Mouse (Mus musculus): ENCODE data around the gene Psme2.

Psme2 gene

DNA sequence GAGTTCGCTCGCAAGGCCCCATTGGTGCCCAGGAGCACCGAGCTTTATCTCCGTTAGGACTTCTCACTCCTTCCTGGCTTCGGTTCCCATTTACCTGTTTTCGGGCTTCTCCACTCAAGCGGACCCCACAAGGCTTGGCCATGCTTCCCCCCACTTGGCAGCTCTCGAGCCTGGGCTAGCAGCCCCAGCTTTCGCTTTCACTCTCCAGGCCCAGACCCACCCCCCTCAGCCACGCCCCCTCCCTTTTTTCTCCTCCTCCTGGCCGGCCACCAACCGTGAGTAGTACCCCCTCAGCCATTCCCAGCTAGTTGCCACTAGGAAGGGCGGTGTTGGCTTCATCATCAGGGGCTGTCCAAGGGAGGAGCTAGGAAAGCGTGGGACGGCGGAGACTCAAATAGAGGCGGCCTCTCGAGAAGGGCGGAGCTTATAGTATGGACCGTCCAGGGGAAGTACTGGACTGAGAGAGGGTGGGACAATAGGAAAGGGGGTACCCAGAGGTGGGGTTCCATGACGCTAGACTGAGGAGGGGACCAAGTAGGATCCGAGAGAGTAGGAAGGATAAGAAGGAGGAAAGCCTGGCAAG is at the start of gene Psme2:
Psme2 (minus strand) TSS at position 366 of the 583 bp plus-strand sequence.
- DNase-seq (ENCODE audit: low read depth, low spot score), result peak; percentile 86

DNA sequence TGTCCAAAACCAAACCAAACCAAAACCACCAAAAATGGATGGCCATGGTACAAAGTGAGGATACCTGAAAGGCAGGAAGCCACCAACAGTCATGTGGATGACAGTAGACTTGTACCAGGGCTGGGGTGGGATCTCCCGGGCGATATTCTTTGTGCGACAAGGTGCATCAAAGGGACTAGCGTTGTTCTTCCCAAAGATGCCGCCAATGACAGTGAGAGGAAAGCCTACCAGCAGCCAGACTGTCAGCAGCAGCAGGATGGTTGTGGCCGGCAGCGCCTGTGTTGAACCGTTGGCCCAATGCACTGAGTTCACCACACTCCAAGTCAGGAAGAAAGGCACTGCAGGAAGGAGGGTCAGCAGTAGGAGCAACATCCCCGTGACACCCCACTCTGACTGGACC is 46.9 kb upstream of the Psme2 start, which contains the start of gene Gm49378:
Gm49378 (minus strand) TSS at position 101 of the 400 bp plus-strand sequence.
- DNase-seq (ENCODE audit: low read depth, low spot score), result no peak

DNA sequence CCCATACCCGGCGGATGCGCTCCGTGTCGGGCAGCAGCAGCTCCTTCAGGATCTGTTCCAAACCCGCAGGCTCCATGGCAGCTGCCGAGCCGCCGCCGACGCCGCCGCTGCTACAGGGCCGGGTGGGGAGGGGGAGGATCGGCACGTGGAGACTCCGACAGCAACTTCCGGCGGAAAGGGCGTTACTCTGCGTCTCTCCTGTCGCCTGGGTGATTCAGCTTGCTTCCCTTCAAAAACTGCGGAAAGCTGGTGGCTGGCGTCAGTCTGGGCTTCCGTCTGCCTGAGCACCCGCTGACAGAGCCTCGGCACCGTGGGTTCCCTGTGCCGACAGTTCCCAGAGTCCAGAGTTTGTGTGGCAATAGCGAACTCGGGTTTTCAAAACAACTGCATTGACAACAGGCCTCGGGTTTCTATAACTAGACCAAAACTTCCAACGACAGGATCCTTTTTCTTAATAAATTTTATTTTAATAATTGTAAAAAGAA is 44.7 kb upstream of the Psme2 start, which contains the start of gene Ipo4:
Ipo4 (minus strand) TSS at position 435 of the 485 bp plus-strand sequence.
- DNase-seq (ENCODE audit: low read depth, low spot score), result peak; percentile 55

DNA sequence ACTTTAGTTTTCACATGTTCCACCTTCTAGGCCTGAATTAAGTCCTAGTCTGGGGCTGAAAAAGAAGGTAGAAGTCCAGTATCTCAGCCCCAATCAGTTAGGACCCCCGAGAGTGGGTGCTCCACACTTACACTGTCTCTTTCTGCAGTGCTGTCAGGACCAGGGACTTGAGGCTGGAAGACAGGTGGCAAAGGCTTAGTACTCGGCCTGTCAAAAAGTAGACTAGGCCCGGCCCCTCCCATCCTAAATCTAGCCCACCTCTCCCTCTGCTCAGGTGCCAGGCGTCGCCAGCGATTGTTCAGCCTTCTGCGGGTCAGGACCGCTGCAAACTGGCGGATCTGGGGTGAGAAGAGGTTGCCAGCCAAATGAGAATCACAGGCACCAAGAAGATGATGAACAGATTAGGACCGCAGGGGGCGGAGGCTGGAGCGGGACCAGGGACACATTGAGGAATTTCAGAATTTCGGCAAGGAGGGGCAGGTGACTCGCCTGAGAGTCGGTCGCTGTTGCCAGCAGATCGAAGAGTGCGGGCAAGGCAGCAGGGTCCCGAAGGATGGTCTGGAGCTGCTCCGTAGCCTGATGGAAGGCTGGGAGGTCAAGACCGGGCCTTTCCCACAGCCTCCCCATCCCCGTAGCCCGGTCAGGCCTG is 44.1 kb upstream of the Psme2 start:
- no peak for DNase-seq (ENCODE audit: low read depth, low spot score)

DNA sequence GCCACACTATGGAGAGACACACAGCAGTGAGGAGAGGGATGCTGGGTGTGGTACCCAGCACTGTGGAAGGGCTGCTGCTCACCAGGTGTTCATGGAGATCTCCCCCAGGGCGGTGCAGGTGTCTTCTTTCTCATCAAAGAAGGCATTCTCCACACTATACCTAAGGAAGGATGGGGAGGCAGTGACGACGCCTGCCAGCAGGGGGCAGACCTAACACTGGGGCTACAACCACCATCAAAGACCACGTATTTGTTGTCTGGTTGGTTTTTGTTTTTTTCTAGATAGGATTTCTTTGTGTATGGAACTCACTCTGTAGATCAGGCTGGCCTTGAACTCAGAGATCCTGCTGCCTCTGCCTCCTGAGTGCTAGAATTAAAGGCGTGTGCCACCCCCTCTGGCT is 38.4 kb upstream of the Psme2 start:
- no peak for DNase-seq (ENCODE audit: low read depth, low spot score)

DNA sequence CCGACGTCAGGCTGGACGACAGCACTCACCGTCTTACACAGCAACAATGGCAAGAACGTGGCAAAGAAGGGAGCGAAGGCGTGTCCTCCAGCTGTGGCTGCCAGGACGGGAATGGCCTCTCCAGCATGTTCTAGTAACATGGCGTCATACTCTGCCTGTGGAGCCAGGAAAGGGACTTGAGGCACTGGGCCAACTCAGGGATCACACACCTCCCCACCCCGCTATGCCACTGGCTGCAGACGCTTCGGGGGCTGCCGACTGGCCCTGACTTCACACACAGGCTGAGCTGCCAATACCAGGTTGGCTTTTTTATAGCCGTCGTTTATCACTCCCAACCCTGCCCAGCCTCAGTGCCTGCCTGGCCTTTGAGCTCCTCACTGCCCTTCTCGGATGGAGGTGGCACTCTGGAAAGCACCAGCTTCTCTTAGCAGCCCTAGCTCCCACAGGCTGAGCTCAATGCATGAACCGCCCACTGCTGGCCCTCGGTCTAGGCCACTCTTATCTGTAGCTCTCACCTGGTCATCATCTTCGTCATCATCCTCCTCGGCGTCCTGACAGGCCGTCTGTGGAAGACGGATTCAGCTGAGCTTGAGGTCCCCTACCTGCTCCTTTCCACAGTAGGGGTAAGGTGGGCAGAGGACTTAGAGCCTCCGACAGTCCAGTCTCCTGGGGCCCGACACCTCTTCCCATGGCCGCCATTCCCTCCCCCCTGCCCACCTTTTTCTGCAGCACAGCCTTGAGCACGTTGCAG is 37.3 kb upstream of the Psme2 start:
- DNase-seq (ENCODE audit: low read depth, low spot score), result no peak

DNA sequence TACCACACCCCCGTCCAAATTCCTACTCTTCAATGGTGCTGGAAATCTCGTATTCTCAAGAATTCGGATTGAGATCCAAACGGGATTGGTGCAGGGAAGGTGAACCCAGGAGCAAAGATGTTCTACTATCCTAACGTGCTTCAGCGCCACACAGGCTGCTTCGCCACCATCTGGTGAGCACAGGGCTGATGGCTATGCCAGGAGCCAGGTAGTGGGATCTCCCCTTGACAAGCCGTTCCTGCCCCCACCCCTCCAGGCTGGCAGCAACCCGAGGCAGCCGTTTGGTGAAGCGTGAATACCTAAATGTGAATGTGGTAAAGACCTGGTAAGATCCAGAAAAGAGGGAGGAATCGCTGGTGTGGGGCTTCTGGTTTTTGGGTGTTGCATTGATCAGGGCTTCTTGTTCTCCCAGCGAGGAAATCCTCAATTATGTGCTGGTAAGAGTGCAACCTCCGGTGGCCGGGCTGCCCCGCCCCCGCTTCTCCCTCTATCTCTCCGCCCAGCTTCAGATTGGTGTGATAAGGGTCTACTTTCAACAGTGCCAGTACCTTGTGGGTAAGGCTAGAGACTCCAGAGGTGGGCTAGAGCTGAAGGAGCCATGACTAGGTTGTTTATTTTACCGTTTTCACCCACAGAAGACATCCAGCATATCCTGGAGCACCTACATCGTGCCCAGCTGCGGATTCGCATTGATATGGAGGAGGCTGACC is 27.7 kb upstream of the Psme2 start:
- no peak for DNase-seq (ENCODE audit: low read depth, low spot score)

DNA sequence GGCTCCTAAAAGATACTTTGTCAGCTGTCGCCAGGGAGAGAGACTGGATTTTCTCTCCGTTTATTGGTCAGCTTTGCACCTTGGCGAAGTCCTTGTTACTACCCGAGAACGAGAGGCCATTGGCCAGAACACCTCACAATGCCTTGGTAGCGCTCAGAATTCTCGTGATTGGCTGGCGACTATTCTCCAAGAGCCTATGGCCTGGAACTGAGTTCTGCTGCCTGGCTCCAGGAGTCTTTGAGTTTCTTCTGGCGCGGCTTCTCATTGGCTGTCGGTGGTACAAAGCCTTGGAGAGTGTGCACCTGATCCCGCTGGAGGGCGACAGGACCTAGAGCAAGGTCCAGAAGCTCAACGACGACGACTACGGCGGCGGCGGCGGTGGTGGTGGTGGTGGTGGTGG is 26.9 kb upstream of the Psme2 start, which contains the start of gene Rec8:
Rec8 (plus strand) TSS at position 216 of the 400 bp plus-strand sequence.
- DNase-seq (ENCODE audit: low read depth, low spot score), result no peak

DNA sequence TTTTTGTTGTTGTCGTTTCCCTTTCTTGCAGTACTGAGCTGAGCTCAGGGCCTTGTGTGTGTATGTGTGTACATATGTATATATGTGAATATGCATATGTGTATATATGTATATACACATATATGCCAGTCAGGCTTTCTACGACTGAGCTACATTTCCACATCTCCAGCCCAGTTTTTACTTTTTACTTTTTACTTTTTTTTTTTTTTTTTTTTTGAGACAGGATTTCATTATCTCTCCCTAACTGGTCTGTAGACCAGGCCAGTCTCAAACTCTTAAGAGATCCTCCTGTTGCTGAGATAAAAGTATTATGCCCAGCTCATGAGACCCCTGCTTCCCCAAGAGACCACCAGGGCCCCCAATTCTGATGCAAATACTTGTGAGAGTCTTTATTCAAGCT is 25.9 kb upstream of the Psme2 start:
- no peak for DNase-seq (ENCODE audit: low read depth, low spot score)

DNA sequence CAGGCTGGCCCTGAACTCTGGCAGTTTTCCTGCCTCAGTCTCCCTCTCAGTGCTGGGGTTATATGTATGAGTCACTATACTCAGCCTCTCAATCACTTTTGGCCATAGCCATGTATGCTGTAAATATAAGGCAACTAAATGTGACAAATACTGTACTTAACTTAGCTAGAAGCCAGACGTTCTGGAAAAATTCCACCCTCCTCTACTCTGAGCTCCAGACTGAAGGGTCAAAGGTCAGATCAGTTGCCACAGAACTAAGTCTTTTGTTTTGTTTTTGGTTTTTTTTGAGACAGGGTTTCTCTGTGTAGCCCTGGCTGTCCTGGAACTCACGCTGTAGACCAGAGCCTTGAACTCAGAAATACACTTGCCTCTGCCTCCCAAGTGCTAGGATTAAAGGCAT is 25.0 kb upstream of the Psme2 start:
- DNase-seq (ENCODE audit: low read depth, low spot score), result no peak

DNA sequence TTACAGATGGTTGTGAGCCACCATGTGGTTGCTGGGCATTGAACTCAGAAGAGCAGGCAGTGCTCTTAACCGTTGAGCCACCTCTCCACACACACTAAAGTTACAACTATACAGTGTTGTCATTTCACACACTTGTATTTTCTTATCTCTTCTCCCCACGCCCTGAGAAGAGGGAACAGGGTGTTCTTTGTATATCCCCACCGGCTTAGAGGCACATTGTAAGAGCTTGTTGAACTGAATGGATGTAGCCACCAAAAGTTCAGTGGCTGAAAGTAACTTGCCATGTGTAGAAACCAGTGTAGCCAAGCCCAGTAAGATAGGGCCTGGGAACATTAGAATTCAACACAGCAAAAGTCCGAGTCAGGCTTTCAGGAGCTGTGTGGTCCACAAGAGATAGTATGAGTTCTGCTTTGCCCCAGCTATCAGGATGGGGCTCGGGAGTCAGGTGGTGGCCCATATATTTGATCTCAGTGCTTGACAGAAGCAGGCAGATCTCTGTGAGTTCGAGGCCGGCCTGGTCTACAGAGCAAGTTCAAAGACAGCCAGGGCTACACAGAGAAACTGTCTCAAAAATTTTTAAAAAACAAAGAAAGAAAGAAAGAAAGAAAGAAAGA is 23.8 kb upstream of the Psme2 start:
- DNase-seq (ENCODE audit: low read depth, low spot score), result peak; percentile 44

DNA sequence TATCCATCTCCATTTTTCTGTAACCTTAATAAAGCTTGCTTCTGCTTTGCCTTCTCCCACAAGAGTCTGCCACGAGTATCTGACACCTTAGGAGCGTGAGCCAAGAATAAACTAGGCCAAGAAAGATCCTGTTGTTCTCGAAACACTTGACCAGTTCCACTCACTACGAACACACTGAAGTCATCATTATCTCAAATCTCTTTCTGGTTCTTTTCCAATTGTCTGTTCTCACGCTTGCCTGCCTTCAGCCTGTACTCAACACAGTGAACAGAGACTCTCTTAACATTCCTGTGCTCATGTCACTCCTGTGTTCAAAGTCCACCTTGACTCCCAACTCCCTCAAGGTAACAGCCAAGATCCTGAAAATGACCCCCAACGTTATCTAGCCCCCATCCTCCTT is 22.4 kb upstream of the Psme2 start:
- no peak for DNase-seq (ENCODE audit: low read depth, low spot score)

DNA sequence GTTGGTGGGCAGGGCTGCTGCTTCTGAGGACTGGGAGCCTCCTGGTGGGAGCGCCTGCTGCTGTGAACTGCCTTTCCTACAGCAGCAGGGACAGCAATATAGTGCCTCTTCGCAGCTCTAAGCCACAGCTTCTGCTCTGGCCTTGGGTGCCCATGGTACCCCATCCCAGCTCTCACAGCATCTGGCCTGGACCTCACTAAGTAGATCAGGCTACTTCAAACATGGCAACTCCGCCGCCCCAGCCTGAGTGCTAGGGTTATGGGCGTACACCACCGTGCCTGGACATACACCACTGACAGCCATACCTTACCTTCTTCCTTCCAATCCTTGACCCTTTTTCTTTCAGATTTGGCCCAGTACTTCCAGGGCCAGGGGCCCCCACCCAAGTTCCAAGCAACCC is 17.4 kb upstream of the Psme2 start:
- DNase-seq (ENCODE audit: low read depth, low spot score), result no peak

DNA sequence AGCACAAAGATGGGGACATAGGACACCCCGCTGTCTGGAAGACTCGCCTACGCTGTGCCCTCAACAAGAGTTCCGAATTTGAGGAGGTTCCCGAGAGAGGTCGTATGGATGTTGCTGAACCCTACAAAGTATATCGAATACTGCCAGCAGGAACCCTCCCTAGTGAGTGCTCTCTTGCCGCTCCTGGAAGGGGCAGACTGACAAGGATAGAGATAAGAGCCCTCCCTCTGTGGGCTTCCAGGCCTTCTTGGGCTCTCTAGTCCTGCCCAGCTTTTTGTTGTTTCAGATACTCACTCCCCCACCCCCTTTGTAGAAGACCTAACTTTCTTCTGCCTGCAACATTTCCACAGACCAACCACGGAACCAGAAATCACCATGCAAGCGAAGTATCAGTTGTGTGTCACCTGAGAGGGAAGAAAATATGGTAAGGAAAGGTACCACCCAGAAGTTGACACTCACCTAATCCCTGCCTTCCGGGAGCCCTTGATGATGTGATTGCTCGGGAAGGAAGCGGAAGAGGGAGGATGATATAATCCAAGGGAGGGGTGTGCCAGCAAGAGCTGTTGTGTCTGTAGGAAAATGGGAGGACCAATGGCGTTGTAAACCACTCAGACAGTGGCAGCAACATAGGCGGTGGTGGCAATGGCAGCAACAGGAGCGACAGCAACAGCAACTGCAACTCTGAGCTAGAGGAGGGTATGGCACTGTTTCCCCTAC is 15.0 kb upstream of the Psme2 start:
- no peak for DNase-seq (ENCODE audit: low read depth, low spot score)

DNA sequence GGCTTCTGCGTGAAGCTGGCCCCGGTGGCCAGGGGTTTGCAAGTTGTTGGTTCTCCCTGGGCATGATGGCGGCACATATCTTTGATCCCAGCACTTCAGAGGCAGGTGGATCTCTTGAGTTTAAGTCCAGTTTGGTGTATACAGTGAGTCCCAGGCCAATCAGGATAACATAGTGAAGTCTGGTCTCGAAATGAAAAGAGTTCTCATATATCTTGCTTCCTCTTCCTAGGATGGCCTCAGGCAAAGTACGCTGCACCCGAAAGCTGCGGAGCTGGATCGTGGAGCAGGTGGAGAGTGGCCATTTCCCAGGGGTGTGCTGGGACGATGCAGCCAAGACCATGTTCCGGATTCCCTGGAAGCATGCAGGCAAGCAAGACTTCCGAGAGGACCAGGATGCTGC is 13.9 kb upstream of the Psme2 start:
- no peak for DNase-seq (ENCODE audit: low read depth, low spot score)

DNA sequence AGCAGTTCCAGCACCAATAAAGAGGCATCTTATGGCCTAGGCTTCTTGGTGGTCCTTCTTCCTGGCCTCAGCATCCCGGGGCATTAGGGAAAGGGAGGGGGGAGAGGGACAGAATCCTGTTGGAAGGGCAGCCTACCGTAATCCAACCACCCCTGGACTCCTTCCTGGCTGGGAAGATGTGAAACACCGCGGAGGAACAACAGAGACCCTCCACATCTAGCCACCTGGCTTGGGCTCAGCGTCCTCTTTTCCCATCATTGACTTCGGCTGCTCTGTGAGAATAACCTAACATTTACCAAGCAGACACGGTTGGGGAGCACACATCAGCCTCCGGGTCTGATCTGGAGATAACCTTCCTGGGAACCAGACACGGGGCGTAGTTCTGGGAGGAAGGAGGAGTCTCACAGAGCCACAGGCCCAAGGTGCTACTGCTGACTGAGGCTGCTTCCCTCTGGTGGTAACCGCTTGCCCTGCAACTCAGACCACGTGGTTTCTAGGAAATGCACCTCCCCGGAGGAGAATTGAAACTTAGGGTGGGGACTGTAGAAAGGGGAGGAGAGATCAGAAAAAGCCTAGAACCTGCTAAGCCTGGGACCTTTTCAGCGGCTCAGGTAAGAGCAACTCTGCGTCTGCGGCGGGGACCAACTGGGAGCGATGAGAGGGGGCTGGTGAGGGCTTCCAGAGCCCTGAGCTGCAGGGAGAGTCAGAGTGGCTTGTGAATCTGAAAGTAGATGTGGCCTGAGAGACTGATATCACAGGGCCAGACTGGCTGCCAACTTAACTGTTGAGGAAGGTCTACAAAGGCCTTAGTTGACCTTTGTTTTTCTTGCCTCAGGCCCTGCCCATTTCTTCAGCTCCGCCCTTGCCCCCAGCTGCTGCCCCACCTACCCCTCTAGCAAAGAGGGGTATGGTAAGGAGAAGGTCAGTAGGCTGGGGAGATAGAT is 13.0 kb upstream of the Psme2 start:
- peak; percentile 94 for DNase-seq (ENCODE audit: low read depth, low spot score)

DNA sequence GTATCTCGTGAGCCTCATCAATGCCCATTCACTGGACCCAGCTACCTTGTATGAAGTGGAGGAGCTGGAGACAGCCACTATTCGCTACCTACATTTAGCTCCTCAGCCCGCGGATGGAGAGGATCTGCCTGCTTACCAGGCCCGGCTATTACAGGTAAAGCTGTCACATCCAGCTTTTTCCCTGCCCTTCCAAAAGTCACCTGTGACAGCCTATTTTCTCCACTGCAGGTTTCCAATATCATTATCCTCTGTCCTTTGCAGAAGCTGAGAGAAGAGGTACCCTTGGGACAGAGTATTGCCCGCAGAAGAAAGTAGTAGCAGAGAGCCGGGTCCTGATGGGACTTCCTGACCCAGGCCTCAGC is 12.3 kb upstream of the Psme2 start, which contains the start of gene Irf9:
Irf9 (plus strand) TSS at position 301 of the 362 bp plus-strand sequence.
- DNase-seq (ENCODE audit: low read depth, low spot score), result no peak

DNA sequence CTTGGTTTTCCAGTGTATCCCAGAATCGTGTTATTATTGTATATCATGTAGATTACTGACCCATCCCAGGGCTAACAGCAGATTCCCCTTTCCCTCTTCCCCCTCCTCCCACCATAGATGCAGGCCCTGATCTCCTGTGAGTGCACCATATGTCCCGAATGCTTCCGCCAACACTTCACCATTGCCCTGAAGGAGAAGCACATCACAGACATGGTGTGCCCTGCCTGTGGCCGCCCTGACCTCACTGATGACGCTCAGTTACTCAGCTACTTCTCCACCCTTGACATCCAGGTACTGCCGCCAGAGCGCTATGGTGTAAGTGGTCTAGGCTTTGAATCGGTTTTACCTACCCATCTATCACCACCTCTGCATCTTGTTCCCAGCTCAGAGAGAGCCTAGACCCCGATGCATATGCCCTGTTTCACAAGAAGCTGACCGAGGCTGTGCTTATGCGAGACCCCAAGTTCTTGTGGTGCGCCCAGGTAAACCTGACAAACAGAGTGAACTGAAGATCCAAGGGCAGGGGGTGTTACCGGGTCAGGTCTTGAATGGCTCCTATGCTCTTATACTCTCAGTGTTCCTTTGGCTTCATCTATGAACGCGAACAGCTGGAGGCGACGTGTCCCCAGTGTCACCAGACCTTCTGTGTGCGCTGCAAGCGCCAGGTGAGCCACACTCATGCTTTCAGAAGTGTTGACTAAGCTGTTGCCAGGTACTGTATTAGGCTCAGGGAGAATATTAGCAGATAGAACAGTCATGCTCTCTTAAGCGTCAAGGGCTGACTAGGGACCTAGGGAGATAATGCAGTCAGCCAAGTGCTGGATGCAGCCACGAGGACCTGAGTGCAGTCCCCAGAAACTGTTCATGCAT is 7.8 kb upstream of the Psme2 start:
- DNase-seq (ENCODE audit: low read depth, low spot score), result no peak
